Comparison of ENCODE assay signal across 22 mouse cellular contexts in the genomic region with DNA sequence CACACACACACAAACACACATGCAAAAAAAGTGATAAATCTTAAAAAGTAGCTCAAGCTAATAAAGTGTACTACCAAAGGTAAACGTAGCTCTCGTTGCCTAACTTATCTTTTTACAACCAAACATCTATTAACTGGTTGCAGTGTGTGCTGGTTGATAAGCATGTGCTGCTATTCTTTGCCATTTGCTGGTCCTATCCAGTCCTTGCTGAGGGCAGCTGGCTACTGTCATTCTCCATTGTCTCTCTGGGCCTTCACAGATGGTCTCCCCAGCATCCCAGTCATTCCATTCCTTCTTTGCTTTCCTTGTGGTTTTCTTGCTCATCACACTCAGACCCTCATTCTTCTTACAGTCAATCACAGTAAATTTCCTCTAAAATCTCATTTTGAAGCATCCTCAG. TPM values are rescaled to one million over a fixed set of nuclear protein-coding genes. Genes with fewer than 3 reads are reported as not detected.
DNase-seq lines count a peak whose midpoint lies in the region; TF ChIP-seq lines count a peak whose summit lies in the region.
"Had no signal": no experiment of that assay in that cellular context is flagged by ENCODE, and none has a peak within 500 bp of the region (broad histone marks: within the 10 kb centered on the region; RNA-seq: fewer than 3 reads in every experiment).

No protein-coding gene starts in this region.

- H3K4me2 ChIP-seq in myocyte (ENCODE audit: low read depth), result no peak overlapping the region
- H3K4me2 ChIP-seq: embryonic facial prominence, embryonic 12.5 days; forebrain, embryonic 13.5 days; forebrain, embryonic 15.5 days had no signal

- peak; percentile 34 for DNase-seq in heart, adult 11 months
- no peak for DNase-seq in heart, adult 2 months
- DNase-seq in Muller cell, postnatal 12 days (ENCODE audit: inconsistent ontology term), result peak; percentile 29
- DNase-seq in right cerebral cortex, postnatal 36 days (ENCODE audit: low spot score in 2 of 2), result no peak
- DNase-seq: adrenal gland, adult 2 months; adrenal gland, postnatal 10 days; adrenal gland, postnatal 25 days; B cell, adult 2 months; cerebellum, adult 11 months; cerebellum, adult 18-20 months; cerebellum, adult 8-10 months; cerebellum, adult 9-11 months; cerebellum, postnatal 14 days; cerebellum, postnatal 36 days; embryo, embryonic 11 days; forebrain, postnatal 0 days had no signal

- H3K79me2 ChIP-seq in heart, adult 2 months (replicated peaks; ENCODE audit: control insufficient read depth, insufficient read depth, low read length), result no peaks in the 10 kb centered on the region
- no peaks in the 10 kb centered on the region for H3K79me2 ChIP-seq in myocyte (ENCODE audit: control insufficient read depth, insufficient read depth)

- H3K4me3 ChIP-seq in heart, adult 2 months, result no peak overlapping the region
- H3K4me3 ChIP-seq in myocyte, result no peak overlapping the region
- H3K4me3 ChIP-seq: embryonic facial prominence, embryonic 12.5 days; forebrain, embryonic 13.5 days; forebrain, embryonic 15.5 days had no signal

- no peak overlapping the region for H3K27ac ChIP-seq in heart, adult 2 months
- H3K27ac ChIP-seq: embryonic facial prominence, embryonic 12.5 days; forebrain, embryonic 13.5 days; forebrain, embryonic 15.5 days had no signal

- no peaks in the 10 kb centered on the region for H3K4me1 ChIP-seq in heart, adult 2 months (ENCODE audit: control insufficient read depth, insufficient read depth, low read length)
- H3K4me1 ChIP-seq: embryonic facial prominence, embryonic 12.5 days; forebrain, embryonic 13.5 days; forebrain, embryonic 15.5 days had no signal

- 61% methylated on average over 2 of the region's 2 CpGs for WGBS in heart, adult 2 months

- H3K9ac ChIP-seq in heart, adult 2 months (ENCODE audit: low read depth, low read length), result no peak overlapping the region
- H3K9ac ChIP-seq: embryonic facial prominence, embryonic 12.5 days; forebrain, embryonic 13.5 days; forebrain, embryonic 15.5 days; forebrain, postnatal 0 days had no signal

- intact Hi-C loops in heart, adult 2 months (cut with DNase I), result no loop called here

- TF ChIP-seq CTCF in heart, adult 2 months (IDR thresholded peaks at IDR 0.05), result no peak

- TF ChIP-seq POLR2A in heart, adult 2 months (IDR thresholded peaks at IDR 0.05; ENCODE audit: insufficient read depth, low read depth, low read length), result no peak
- TF ChIP-seq POLR2A in myocyte (IDR thresholded peaks at IDR 0.05; ENCODE audit: insufficient read length, low read depth), result no peak

- H3K36me3 ChIP-seq in heart, adult 2 months (ENCODE audit: control insufficient read depth, insufficient read depth, low read length), result no peaks in the 10 kb centered on the region
- no peaks in the 10 kb centered on the region for H3K36me3 ChIP-seq in myocyte (ENCODE audit: control insufficient read depth, insufficient read depth)
- H3K36me3 ChIP-seq: embryonic facial prominence, embryonic 12.5 days; forebrain, embryonic 15.5 days; G1E had no signal

- TF ChIP-seq EP300 in heart, adult 2 months (IDR thresholded peaks at IDR 0.05; ENCODE audit: insufficient read depth, low read depth, low read length), result no peak

- H3K27me3 ChIP-seq in heart, adult 2 months (ENCODE audit: control insufficient read depth, insufficient read depth, low read length), result no peaks in the 10 kb centered on the region
- no peaks in the 10 kb centered on the region for H3K27me3 ChIP-seq in myocyte (ENCODE audit: control insufficient read depth, insufficient read depth, insufficient read length)
- H3K27me3 ChIP-seq: CH12.LX; embryonic facial prominence, embryonic 12.5 days; forebrain, embryonic 13.5 days; forebrain, embryonic 15.5 days had no signal

- no peak overlapping the region for H3ac ChIP-seq in myocyte (ENCODE audit: control insufficient read depth, insufficient read length)

TF ChIP-seq in myocyte, 11 proteins besides CTCF, POLR2A, EP300 and RAD21:
- TF ChIP-seq E2F4 (IDR thresholded peaks at IDR 0.05; ENCODE audit: insufficient read depth) (no peak), MYOD1 (IDR thresholded peaks at IDR 0.05; ENCODE audit: control insufficient read depth in 1 of 3, insufficient read length in 2 of 3, low read depth in 2 of 3) (peak in 2 of 3 experiments; percentile 73 to 82), MYOG (IDR thresholded peaks at IDR 0.05; ENCODE audit: control insufficient read depth in 1 of 3, insufficient read depth in 1 of 3, insufficient read length in 2 of 3, low read depth in 2 of 3) (peak in 2 of 3 experiments; percentile 19 to 23)

RNA-seq across cellular contexts. Expression of a gene that starts 50.9 kb away (rescaled TPM):
- 100 to 1,000 TPM in 1 of 2 experiments, 10 to 100 TPM in 1; 97.5 to 118 TPM for total RNA-seq in heart, adult 2 months (2021)
- polyA plus RNA-seq in heart, adult 2 months (2012; rRNA removed), result 58.2 and 73.9 TPM in 2 replicates
- polyA plus RNA-seq in myocyte (2012; fragmentation: generic; extraction: Trizol), result 4.3 TPM

Comparison
In these comparisons a context has a peak if more than half of its experiments do, and no peak if none do; other contexts are left out.
1. DNase-seq: peak in heart, adult 11 months (single experiment) and Muller cell, postnatal 12 days (single experiment); none in heart, adult 2 months (0 of 2) and right cerebral cortex, postnatal 36 days (0 of 2).
2. RNA of a gene that starts 50.9 kb away (polyA plus RNA-seq): 58.2 to 73.9 TPM in heart, adult 2 months; 4.3 TPM in myocyte (single experiment); every median in the first group is over 10 times any median in the second.